Mouse (Mus musculus) B cell, adult 2 months (primary cell): ENCODE results near the gene Hint2.

ENCODE experiments used
- DNase-seq, 2 experiments: peaks; one replicate each; pipeline ENCODE4 v3.0.0; 2022

The Hint2 gene

GRCm38 (mm10) chr4:43653161-43654015 lies 2.9 kb downstream of the Hint2 start, which contains the start of gene Spag8:
Spag8 (minus strand) TSS chr4:43653594.
- DNase-seq, result peak; percentile 35 to 36

DNA sequence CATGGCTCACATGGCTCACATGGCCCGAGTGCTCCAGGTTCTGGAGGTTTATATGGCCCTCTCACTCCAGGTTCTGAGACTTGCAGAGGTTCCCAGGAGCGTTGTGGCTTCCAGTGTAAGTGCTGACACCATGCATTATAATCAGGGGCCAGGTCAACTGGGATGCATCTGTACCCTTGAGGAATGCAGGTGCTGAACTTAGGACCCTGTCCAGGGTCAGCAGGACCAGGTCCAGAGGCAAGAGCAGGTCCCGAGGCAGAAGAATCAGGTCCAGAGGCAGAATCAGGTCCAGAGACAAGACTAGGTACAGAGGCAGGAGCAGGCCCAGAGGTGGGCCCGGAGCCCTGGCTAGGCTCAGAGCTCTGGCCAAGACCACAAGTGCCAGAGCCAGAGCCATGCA lies 3.5 kb downstream of the Hint2 start:
- no peak for DNase-seq

- peak; percentile 23 to 37 for DNase-seq
Measured at GRCm38 (mm10) chr4:43649783-43650182, 6.5 kb downstream of the Hint2 start.

DNA sequence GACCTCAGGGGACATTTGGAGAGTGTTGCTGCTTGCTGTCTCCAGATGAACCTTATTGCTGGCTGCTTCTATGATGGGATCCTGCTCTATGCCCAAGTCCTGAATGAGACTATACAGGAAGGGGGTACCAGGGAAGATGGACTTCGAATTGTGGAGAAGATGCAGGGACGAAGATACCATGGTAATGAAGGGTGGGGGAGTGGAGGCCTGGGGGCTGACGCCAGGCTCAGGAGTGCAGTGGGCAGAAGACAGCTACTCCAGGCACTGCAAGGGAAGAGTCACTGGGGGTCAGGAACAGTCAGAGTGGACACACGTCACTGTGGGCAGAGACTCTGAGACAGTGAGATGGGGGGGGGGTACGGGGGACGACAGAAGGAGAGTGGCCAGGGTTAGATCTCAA lies 15.8 kb downstream of the Hint2 start:
- no peak for DNase-seq

- no peak for DNase-seq
Measured at GRCm38 (mm10) chr4:43640076-43640475, 16.2 kb downstream of the Hint2 start.

- no peak for DNase-seq
Measured at GRCm38 (mm10) chr4:43636751-43637150, 19.5 kb downstream of the Hint2 start.

GRCm38 (mm10) chr4:43634621-43635374 lies 21.5 kb downstream of the Hint2 start:
- DNase-seq, result no peak

- no peak for DNase-seq
Measured at GRCm38 (mm10) chr4:43633736-43634135, 22.5 kb downstream of the Hint2 start.

DNA sequence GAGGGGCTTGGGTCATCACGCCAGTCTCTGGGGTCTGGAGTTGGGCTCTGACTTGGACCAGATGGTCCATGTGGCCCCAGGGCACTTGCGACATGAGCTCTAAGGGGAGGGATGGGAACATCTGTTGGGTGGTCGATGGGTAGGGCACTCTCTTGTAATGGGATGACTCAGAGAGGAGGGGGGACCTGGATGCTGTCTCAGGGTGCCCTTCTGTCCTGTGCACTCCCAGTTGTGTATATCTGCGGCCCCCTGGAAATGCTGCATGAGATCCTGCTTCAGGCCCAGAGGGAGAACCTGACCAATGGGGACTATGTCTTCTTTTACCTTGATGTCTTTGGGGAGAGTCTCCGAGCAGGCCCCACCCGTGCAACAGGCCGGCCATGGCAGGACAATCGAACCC lies 23.0 kb downstream of the Hint2 start:
- DNase-seq, result no peak

GRCm38 (mm10) chr4:43631956-43632920 lies 24.0 kb downstream of the Hint2 start:
- no peak for DNase-seq

- no peak for DNase-seq
Measured at GRCm38 (mm10) chr4:43631046-43631955, 25.0 kb downstream of the Hint2 start, which contains the start of gene Npr2. Npr2 (plus strand) TSS chr4:43631935.

DNA sequence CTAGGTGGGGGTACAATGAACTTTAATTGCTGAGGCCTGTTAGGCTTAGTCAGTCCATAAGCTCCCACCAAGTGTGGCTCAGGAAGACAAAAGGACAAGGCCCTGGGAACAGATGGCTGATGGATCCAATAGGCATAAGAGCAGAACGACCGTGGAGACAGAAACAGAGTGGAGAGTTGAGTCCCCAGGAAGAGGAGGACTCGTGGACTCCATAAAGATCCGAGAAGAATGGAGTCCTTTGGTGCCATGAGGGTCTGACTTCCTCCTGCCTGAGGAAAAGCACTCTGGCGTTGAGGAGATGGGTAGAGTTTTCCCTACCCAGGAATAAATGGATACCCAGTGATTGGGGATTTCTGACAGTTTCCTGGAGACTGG lies 25.6 kb downstream of the Hint2 start:
- no peak for DNase-seq

- peak; percentile 81 to 83 for DNase-seq
Measured at GRCm38 (mm10) chr4:43630030-43630581, 26.2 kb downstream of the Hint2 start.

DNA sequence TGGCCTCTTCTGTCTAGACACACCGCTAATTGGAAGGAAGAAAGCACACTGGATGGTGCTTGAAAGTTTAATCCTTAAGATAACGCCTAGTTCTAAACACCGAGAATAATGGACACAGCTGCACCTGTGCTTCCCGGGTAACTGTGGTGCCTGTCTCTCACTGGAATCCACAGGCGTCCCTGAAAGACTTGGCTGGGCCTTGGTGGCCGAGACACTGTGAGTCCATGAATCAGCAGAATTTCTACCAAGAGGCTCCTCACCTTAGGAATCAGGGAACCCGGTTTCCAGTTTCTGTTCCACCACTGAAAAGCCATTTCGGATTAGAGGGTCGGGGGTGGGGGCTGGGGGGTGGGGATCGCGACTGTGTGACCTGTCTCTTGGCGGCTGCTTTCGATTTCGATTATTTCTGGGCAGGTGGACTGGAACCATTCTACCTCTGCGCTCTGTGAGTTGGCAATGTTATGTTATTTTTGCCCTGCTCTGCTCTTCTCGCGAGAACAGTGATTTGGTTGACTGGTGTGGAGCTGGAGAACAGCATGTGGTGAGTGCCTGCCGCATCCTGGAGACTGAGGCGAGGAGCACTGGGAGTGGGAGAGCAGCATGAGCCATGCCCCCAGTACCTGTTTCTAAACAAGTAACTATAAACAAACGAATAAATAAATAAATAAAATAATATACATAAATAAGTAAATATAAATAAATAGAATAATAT lies 27.0 kb downstream of the Hint2 start:
- DNase-seq, result no peak

DNA sequence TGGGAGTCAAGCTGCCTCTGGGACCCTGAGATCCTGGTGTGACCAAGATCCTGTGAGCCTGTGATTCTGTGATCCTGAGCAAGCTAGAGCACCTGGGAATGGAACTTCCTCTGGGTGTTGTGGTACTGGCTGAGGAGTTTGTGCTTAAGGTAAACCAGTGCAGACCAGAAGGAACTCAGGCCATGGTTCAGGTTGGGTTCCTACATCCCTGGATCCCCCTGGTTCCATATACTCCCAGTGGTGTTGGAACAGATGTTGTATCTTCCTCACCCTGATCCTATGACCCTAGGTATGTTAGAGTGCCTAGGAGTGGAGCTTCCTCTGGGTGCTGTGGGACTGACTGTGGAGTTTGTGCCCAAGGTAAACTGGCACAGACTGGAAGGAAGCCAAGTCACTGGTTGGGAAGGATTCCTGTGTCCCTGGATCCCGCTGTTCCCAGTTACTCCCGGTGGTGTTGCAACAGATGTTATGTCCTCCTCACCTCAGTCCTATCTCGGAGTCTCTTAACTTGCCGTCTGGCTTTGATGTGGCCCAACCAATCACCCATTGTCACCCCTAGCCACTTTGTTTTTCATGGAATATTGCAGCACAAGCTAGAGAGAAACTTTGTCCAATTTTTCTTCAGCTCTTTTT lies 36.0 kb downstream of the Hint2 start:
- DNase-seq, result no peak

DNA sequence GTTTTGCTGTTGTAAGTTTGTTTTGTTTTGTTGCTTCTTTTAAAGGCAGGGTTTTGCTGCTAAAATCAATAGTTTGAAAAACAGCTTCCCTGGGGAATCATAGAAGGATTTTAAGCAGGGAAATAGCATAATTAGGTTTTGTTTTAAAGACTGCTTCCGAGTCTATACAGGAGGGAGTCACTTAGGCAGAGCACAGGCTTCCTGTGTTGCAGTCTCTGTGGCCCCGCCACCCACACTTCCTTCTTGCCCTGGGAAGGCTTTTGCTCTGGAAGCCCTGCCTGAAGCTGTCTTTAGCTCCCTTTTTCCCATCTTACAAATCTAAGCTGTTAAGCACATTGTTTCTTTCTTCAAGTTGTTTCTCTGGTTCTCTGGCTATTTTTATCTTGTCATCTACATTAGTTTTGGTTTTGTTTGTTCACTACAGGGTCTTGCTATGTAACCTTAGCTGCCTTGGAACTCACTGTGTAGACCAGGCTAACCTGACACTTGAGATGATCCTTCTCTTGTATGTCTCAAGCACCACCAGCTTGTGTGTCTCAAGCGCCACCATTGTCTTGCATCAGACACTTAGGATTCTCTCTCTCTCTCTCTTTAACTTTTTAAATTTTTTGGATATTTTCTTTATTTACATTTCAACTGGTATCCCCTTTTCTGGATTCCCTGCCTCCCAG lies 43.1 kb downstream of the Hint2 start:
- peak; percentile 25 to 37 for DNase-seq

- DNase-seq, result no peak
Measured at GRCm38 (mm10) chr4:43612534-43612933, 43.7 kb downstream of the Hint2 start.

DNA sequence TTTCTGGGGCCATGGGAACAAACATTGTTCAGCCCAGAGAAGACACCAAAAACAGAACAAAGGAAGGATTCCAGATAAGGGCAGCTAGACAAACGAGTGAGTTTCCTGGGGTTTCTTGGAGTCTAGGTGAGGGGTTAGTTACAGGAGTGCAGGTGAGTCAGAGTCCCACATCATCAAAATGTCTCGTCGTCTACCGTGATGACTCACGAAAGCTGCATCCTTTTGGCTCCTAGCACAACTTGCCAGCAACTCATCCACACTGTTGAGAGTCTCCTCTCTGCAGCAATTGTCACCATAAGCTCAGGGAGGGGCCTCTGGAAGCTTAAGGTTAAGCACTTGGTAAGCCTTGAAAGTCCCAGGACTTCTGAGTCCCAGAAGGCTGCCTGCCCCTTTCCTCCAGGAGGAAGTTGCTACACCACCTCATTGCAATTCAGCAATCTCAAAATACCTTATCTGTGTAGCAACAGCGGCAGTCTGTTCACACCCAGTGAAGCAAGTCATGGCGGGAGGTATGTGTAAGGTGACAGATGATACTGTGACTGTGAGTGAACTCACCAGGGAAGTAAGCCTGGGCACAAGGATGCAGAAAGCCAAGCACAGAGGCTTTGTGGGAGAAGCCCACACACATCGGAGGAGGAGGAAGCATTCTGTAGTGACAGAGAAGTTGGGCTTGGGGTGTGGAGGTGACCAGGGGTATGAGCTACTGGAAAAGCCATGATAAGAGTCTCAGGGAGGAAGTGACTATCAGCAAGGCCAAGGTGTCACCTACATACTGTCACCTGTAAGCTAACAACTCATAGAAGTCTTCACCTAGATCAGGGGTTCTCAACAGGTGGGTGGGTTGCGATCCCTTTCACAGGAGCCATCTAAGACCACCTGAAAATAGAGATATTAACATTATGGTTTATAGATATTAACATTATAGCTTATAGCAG lies 51.2 kb downstream of the Hint2 start:
- DNase-seq, result no peak
